Mouse (Mus musculus) limb, embryonic 15.5 days (tissue): ENCODE results near the gene Alb. TPM values are rescaled to one million over a fixed set of nuclear protein-coding genes. Genes with fewer than 3 reads are reported as not detected.

Experiments used
- ATAC-seq: fragments of 200-750 bp; cut with Nextera tagmentation; 2 replicates; pipeline ENCODE4 v1.8.0; 2017; ENCODE audit warnings: low read depth, moderate TSS enrichment; ENCODE audit not compliant: insufficient number of reproducible peaks, low FRiP score, low TSS enrichment
- H3K27ac ChIP-seq: fragments of 300-500 bp; sonication (generic); 2 replicates; pipeline ENCODE4 v1.5.1; 2015; ENCODE audit warnings: moderate library complexity, mild to moderate bottlenecking, inconsistent platforms
- H3K27me3 ChIP-seq: fragments of 300-500 bp; sonication (generic); 2 replicates; pipeline ENCODE4 v1.6.1; 2015; ENCODE audit warnings: inconsistent platforms
- H3K36me3 ChIP-seq: fragments of 300-500 bp; sonication (generic); 2 replicates; pipeline ENCODE4 v1.6.1; 2015; ENCODE audit warnings: inconsistent platforms
- H3K4me1 ChIP-seq: fragments of 300-500 bp; sonication (generic); 2 replicates; pipeline ENCODE4 v1.6.1; 2015; ENCODE audit warnings: inconsistent platforms
- H3K4me2 ChIP-seq: fragments of 300-500 bp; sonication (generic); 2 replicates; pipeline ENCODE4 v1.6.1; 2015; ENCODE audit warnings: mild to moderate bottlenecking, inconsistent platforms
- H3K4me3 ChIP-seq: fragments of 300-500 bp; sonication (generic); 2 replicates; pipeline ENCODE4 v1.5.1; 2015; ENCODE audit warnings: mild to moderate bottlenecking, inconsistent platforms
- H3K9ac ChIP-seq: fragments of 300-500 bp; sonication (generic); 2 replicates; pipeline ENCODE4 v1.6.1; 2015; ENCODE audit warnings: inconsistent platforms
- H3K9me3 ChIP-seq: fragments of 300-500 bp; sonication (generic); 2 replicates; pipeline ENCODE4 v1.6.1; 2016; ENCODE audit warnings: inconsistent platforms
- WGBS: fragments of 180-500 bp; shearing (Covaris S2); methylation state at CpG from one replicate; pipeline ENCODE4 v1.1.7; 2015; 5-methylcytosine and 5-hydroxymethylcytosine counted together
- polyA plus RNA-seq: library from polyadenylated mRNA; unstranded; fragments of >200 nt; fragmentation: Nextera tagmentation; extraction: Ambion mirVana; gene quantifications from 2 replicates; pipeline ENCODE4 v1.2.1, GENCODE M21; 2015

Gene Alb
- polyA plus RNA-seq, 1 experiment from 2014 or later: 12.6 TPM

DNA sequence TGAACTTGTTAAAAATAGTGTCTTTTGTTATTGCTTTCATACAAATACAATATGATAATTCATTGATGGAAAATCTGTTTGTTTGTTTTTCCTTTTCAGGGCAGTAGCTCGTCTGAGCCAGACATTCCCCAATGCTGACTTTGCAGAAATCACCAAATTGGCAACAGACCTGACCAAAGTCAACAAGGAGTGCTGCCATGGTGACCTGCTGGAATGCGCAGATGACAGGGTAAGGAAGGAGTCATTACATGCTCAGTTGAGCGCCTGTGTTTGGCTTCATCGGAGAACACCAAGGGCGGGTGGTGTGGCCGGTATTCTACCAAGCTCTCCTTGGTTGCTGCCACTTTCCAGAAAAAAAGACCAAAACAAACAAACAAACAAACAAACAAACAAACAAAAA, 6.5 kb downstream of the Alb start:
- Histone ChIP-seq H3K9me3 (no peaks in the 10 kb centered on the region), H3K36me3 (no peaks in the 10 kb centered on the region), H3K4me2 (no peak overlapping the region), H3K4me1 (no peaks in the 10 kb centered on the region), H3K4me3 (no peak overlapping the region), H3K9ac (no peak overlapping the region), H3K27ac (no peak overlapping the region), H3K27me3 (no peaks in the 10 kb centered on the region)
- WGBS: 40% methylated on average over 6 of the region's 6 CpGs
- ATAC-seq: no peak

DNA sequence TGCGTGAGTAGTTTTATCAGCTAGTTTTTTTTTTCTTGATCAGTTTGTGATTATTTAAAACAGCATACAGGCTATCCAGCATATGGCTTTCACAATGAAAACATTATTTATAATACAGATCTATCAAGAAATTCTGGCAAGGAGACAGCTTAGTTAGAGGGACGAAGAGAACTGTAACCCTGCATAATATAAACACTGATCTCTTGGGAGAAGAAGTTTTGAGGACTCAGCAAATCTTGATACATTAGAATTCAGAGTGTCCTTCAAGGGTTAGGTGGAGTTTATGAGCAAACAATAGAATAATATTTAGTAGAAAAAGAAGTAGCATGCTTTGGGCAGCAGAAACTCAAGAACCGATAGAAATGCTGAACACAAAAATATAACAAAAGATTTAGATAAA, 10.1 kb downstream of the Alb start:
- no peaks in the 10 kb centered on the region for H3K9me3 ChIP-seq
- no peak for ATAC-seq
- no peaks in the 10 kb centered on the region for H3K36me3 ChIP-seq
- H3K4me3 ChIP-seq: no peak overlapping the region
- 83% methylated on average over 3 of the region's 3 CpGs for WGBS
- H3K27me3 ChIP-seq: no peaks in the 10 kb centered on the region
- no peak overlapping the region for H3K4me2 ChIP-seq
- H3K4me1 ChIP-seq: no peaks in the 10 kb centered on the region
- no peak overlapping the region for H3K27ac ChIP-seq
- H3K9ac ChIP-seq: no peak overlapping the region

- H3K9me3 ChIP-seq: no peaks in the 10 kb centered on the region
- H3K9ac ChIP-seq: no peak overlapping the region
- no peak overlapping the region for H3K4me3 ChIP-seq
- WGBS: 86% methylated on average over 4 of the region's 4 CpGs
- ATAC-seq: no peak
- no peak overlapping the region for H3K4me2 ChIP-seq
- no peaks in the 10 kb centered on the region for H3K27me3 ChIP-seq
- no peak overlapping the region for H3K27ac ChIP-seq
- H3K36me3 ChIP-seq: no peaks in the 10 kb centered on the region
- H3K4me1 ChIP-seq: no peaks in the 10 kb centered on the region
Measured at GRCm38 (mm10) chr5:90473902-90474301, 13.2 kb downstream of the Alb start.

DNA sequence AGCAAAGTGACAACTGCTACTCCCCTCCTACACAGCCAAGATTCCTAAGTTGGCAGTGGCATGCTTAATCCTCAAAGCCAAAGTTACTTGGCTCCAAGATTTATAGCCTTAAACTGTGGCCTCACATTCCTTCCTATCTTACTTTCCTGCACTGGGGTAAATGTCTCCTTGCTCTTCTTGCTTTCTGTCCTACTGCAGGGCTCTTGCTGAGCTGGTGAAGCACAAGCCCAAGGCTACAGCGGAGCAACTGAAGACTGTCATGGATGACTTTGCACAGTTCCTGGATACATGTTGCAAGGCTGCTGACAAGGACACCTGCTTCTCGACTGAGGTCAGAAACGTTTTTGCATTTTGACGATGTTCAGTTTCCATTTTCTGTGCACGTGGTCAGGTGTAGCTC, 13.7 kb downstream of the Alb start:
- Histone ChIP-seq H3K9me3 (no peaks in the 10 kb centered on the region), H3K9ac (no peak overlapping the region), H3K36me3 (no peaks in the 10 kb centered on the region), H3K27ac (no peak overlapping the region), H3K27me3 (no peaks in the 10 kb centered on the region), H3K4me2 (no peak overlapping the region), H3K4me1 (no peaks in the 10 kb centered on the region), H3K4me3 (no peak overlapping the region)
- no peak for ATAC-seq
- 69% methylated on average over 5 of the region's 5 CpGs for WGBS

- no peak overlapping the region for H3K9ac ChIP-seq
- H3K4me2 ChIP-seq: no peak overlapping the region
- H3K9me3 ChIP-seq: no peaks in the 10 kb centered on the region
- no peak overlapping the region for H3K4me3 ChIP-seq
- H3K27ac ChIP-seq: no peak overlapping the region
- H3K27me3 ChIP-seq: no peaks in the 10 kb centered on the region
- ATAC-seq: no peak
- no peaks in the 10 kb centered on the region for H3K4me1 ChIP-seq
- no peaks in the 10 kb centered on the region for H3K36me3 ChIP-seq
- 84% methylated on average over 3 of the region's 3 CpGs for WGBS
Measured at GRCm38 (mm10) chr5:90476741-90477140, 16.0 kb downstream of the Alb start.

- 47% methylated on average over 7 of the region's 7 CpGs for WGBS
- H3K27me3 ChIP-seq: no peaks in the 10 kb centered on the region
- H3K4me2 ChIP-seq: no peak overlapping the region
- H3K9ac ChIP-seq: no peak overlapping the region
- H3K27ac ChIP-seq: no peak overlapping the region
- no peak overlapping the region for H3K4me3 ChIP-seq
- H3K9me3 ChIP-seq: no peaks in the 10 kb centered on the region
- no peaks in the 10 kb centered on the region for H3K36me3 ChIP-seq
- no peak for ATAC-seq
- no peaks in the 10 kb centered on the region for H3K4me1 ChIP-seq
Measured at GRCm38 (mm10) chr5:90477308-90478140, 16.8 kb downstream of the Alb start.

DNA sequence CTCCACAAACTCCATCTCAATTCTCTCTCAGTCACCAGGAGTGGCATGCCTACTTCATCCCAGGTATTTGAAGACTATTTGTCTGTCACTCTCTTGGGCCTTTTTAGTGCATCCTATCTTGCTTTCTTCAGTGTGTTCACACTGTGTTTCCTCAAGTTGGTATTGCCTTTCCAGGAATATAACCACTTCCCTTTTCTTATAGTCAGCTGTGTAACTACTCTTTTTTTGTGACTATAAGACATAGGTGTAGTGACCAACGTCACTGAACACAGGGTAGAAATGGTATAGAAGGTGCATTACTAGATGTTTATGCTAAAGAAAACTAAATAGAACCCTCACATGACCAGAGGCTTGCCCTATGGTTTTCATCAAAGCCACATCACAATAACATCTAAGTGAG, 18.2 kb downstream of the Alb start:
- Histone ChIP-seq H3K27ac (no peak overlapping the region), H3K9me3 (no peaks in the 10 kb centered on the region), H3K9ac (no peak overlapping the region), H3K4me3 (no peak overlapping the region), H3K4me1 (no peaks in the 10 kb centered on the region), H3K36me3 (no peaks in the 10 kb centered on the region), H3K27me3 (no peaks in the 10 kb centered on the region), H3K4me2 (no peak overlapping the region)
- ATAC-seq: no peak
- 81% methylated on average over 1 of the region's 1 CpGs for WGBS

DNA sequence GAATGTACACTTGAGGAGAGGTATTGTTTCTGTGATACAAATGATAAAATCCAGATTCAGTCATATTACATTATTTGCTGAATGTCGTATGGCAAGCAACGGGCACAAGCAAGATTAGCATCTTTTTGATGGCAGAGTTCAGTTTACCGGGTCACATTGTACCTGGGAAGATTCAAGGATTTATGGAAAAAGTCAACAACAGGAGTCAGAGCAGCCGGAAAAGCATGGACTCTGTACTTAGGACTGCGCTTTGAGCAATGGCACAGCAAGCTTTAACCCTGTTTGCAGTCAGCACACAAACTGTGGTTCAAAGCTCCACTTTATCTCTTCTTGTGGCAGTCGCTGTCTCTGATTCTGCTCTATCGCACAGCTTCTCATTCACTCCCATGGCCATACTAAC, 24.9 kb downstream of the Alb start:
- H3K4me3 ChIP-seq: no peak overlapping the region
- H3K9ac ChIP-seq: no peak overlapping the region
- H3K27ac ChIP-seq: no peak overlapping the region
- H3K4me1 ChIP-seq: no peaks in the 10 kb centered on the region
- no peak overlapping the region for H3K4me2 ChIP-seq
- H3K27me3 ChIP-seq: no peaks in the 10 kb centered on the region
- WGBS: 88% methylated on average over 7 of the region's 7 CpGs
- no peak for ATAC-seq
- H3K9me3 ChIP-seq: no peaks in the 10 kb centered on the region
- no peaks in the 10 kb centered on the region for H3K36me3 ChIP-seq

DNA sequence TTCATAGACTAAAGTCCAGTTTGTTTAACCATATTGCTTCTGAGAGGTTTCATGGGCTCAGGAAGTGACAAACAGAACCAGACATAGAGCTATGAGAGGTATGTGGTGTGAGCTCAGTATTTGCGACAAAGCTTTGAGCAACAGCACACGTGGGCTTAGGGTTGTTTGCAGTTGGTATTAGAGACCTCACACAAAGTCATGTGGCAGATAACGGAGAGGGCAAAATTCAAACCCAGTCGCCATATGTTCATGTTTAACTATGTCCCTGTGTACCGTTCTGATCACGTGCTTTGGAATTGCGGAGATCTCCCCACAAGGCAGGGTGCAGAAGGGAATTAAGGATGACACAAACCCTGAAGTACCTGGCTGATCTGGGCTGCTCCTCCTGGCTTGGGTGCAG, 27.6 kb downstream of the Alb start:
- Histone ChIP-seq H3K36me3 (no peaks in the 10 kb centered on the region), H3K9me3 (no peaks in the 10 kb centered on the region), H3K27me3 (no peaks in the 10 kb centered on the region), H3K4me2 (no peak overlapping the region), H3K4me3 (no peak overlapping the region), H3K9ac (no peak overlapping the region), H3K4me1 (no peaks in the 10 kb centered on the region), H3K27ac (no peak overlapping the region)
- ATAC-seq: no peak
- 78% methylated on average over 7 of the region's 7 CpGs for WGBS

GRCm38 (mm10) chr5:90490518-90490917, 29.8 kb downstream of the Alb start, which contains the start of gene Afp:
TSS of gene Afp (plus strand) at chr5:90490737.
- Histone ChIP-seq H3K9me3 (no peaks in the 10 kb centered on the region), H3K27ac (no peak within 1 kb of the TSS), H3K9ac (no peak within 1 kb of the TSS), H3K4me3 (no peak within 1 kb of the TSS), H3K36me3 (no peaks in the 10 kb centered on the region), H3K4me1 (no peaks in the 10 kb centered on the region), H3K4me2 (no peak within 1 kb of the TSS), H3K27me3 (no peaks in the 10 kb centered on the region)
- no peak for ATAC-seq
- WGBS: 80% methylated on average over 7 of the region's 7 CpGs

- WGBS: 79% methylated on average over 9 of the region's 9 CpGs
- Histone ChIP-seq H3K9me3 (no peaks in the 10 kb centered on the region), H3K36me3 (no peaks in the 10 kb centered on the region), H3K27ac (no peak overlapping the region), H3K4me2 (no peak overlapping the region), H3K4me3 (no peak overlapping the region), H3K27me3 (no peaks in the 10 kb centered on the region), H3K9ac (no peak overlapping the region), H3K4me1 (no peaks in the 10 kb centered on the region)
- ATAC-seq: no peak
Measured at GRCm38 (mm10) chr5:90492440-90492839, 31.7 kb downstream of the Alb start.

- no peak overlapping the region for H3K4me2 ChIP-seq
- H3K9ac ChIP-seq: no peak overlapping the region
- no peaks in the 10 kb centered on the region for H3K4me1 ChIP-seq
- no peak overlapping the region for H3K4me3 ChIP-seq
- whole genome bisulfite sequencing: 84% methylated on average over 4 of the region's 4 CpGs
- ATAC-seq: no peak
- H3K9me3 ChIP-seq: no peaks in the 10 kb centered on the region
- no peak overlapping the region for H3K27ac ChIP-seq
- H3K27me3 ChIP-seq: no peaks in the 10 kb centered on the region
- no peaks in the 10 kb centered on the region for H3K36me3 ChIP-seq
Measured at GRCm38 (mm10) chr5:90494308-90494707, 33.6 kb downstream of the Alb start.

DNA sequence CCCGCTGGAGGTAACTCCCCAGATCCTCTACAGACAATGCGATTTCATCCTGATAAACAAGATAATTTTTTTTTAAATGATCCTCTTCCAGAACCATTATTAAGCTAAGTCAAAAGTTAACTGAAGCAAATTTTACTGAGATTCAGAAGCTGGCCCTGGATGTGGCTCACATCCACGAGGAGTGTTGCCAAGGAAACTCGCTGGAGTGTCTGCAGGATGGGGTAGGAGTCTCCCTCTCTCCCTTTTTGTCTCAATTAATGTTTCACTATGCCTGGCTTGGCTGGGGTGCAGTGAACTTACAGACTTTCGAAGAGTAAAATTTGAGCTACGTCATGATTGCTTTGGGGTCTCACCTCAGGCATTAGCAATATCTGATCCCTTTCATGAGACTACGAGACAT, 38.8 kb downstream of the Alb start:
- H3K27ac ChIP-seq: no peak overlapping the region
- H3K4me3 ChIP-seq: no peak overlapping the region
- no peaks in the 10 kb centered on the region for H3K36me3 ChIP-seq
- no peak overlapping the region for H3K9ac ChIP-seq
- ATAC-seq: no peak
- no peaks in the 10 kb centered on the region for H3K9me3 ChIP-seq
- no peak overlapping the region for H3K4me2 ChIP-seq
- 71% methylated on average over 7 of the region's 7 CpGs for WGBS
- H3K4me1 ChIP-seq: no peaks in the 10 kb centered on the region
- no peaks in the 10 kb centered on the region for H3K27me3 ChIP-seq
